ENCODE assay signal across 8 mouse cellular contexts in the genomic region with DNA sequence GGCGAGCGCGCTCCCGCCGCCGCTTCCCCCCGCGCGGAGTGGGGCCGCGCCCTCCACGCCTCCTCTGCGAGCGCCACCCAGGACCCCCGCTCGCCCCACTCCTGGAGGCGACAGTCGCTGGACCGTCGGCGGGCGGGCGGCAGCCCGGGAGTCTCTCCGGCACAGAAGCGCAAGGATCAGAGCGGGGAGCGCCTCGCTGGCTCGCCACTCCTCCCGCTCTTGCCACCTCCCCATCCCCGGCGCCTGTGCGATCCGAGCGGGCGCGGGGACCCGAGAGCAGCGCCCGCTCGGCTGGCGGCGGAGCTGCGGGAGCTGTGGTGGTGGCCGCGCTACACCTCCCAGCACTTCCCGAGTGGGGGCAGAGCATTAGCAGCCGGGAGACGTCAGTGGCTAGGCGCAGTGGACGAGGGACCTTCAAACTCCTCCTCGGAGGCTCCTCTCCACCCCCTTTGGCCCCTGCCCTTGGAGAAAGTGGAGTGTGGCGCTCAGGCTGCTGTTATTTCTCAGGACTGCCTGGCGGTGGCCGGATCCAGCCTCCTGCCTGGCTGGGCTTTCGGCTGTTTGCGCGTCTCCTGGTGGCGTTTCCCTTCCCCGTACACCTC. TPM values are rescaled to one million over a fixed set of nuclear protein-coding genes. Genes with fewer than 3 reads are reported as not detected.
DNase-seq lines count a peak whose midpoint lies in the region; ATAC-seq and TF ChIP-seq lines count a peak whose summit lies in the region.

A gene (plus strand): TSS at position 113 of the 602 bp plus-strand sequence.

- peak within 1 kb of the TSS; percentile 89 for H3K4me2 ChIP-seq in heart, embryonic 15.5 days
- peak within 1 kb of the TSS; percentile 67 for H3K4me2 ChIP-seq in liver, embryonic 13.5 days

- in situ Hi-C loops in ES-E14 (cut with MboI; ENCODE audit: low sequenced_read_pairs in 2 of 2, unreplicated experiment in 2 of 2): no loop called here

- H3K4me3 ChIP-seq in ES-E14 (ENCODE audit: insufficient read depth in 1 of 2, low read depth in 1 of 2, low read length in 2 of 2, poor library complexity in 1 of 2, severe bottlenecking in 1 of 2): peak within 1 kb of the TSS; percentile 69 to 76
- H3K4me3 ChIP-seq in brown adipose tissue, adult 24 weeks (ENCODE audit: insufficient read depth, low read depth, low read length): peak within 1 kb of the TSS; percentile 31
- H3K4me3 ChIP-seq in forebrain, embryonic 10.5 days: peak within 1 kb of the TSS; percentile 81
- H3K4me3 ChIP-seq in heart, embryonic 15.5 days: peak within 1 kb of the TSS; percentile 69
- peak within 1 kb of the TSS; percentile 56 for H3K4me3 ChIP-seq in liver, embryonic 13.5 days (replicated peaks)

- peak; percentile 37 for DNase-seq in ES-E14 (ENCODE audit: low read depth, low spot score)
- peak; percentile 73 for DNase-seq in forebrain, embryonic 10.5 days (ENCODE audit: extremely low spot score, low spot score)
- peak; percentile 87 for DNase-seq in kidney, postnatal 10 days
- DNase-seq in liver, embryonic 13.5 days: peak; percentile 3
- DNase-seq in neural tube, embryonic 10.5 days (ENCODE audit: extremely low spot score, low spot score): peak; percentile 83
- DNase-seq in urinary bladder, postnatal 10 days (ENCODE audit: low spot score): peak; percentile 18

- H3K9ac ChIP-seq in ES-E14 (ENCODE audit: insufficient read depth, low read depth, low read length, poor library complexity, severe bottlenecking): peak within 1 kb of the TSS; percentile 55
- H3K9ac ChIP-seq in heart, embryonic 15.5 days: peak within 1 kb of the TSS; percentile 57
- no peak within 1 kb of the TSS for H3K9ac ChIP-seq in liver, embryonic 13.5 days

- no peaks in the 10 kb centered on the region for H3K9me3 ChIP-seq in ES-E14 (ENCODE audit: control insufficient read depth, insufficient read depth, low read depth, low read length)
- no peaks in the 10 kb centered on the region for H3K9me3 ChIP-seq in forebrain, embryonic 10.5 days
- no peaks in the 10 kb centered on the region for H3K9me3 ChIP-seq in heart, embryonic 15.5 days (replicated peaks)
- no peaks in the 10 kb centered on the region for H3K9me3 ChIP-seq in liver, embryonic 13.5 days (replicated peaks)

- H3K27me3 ChIP-seq in forebrain, embryonic 10.5 days (ENCODE audit: poor library complexity, severe bottlenecking): peaks cover 80% of the 10 kb centered on the region
- H3K27me3 ChIP-seq in heart, embryonic 15.5 days: peaks cover 41% of the 10 kb centered on the region
- H3K27me3 ChIP-seq in liver, embryonic 13.5 days: peaks cover 49% of the 10 kb centered on the region

- H3K4me1 ChIP-seq in ES-E14 (ENCODE audit: control insufficient read depth in 2 of 2, insufficient read depth in 2 of 2, low read length in 2 of 2, poor library complexity in 1 of 2): no peaks in the 10 kb centered on the region
- H3K4me1 ChIP-seq in brown adipose tissue, adult 24 weeks (ENCODE audit: control insufficient read depth, insufficient read depth, insufficient read length, low read length): no peaks in the 10 kb centered on the region
- H3K4me1 ChIP-seq in forebrain, embryonic 10.5 days: peaks cover 42% of the 10 kb centered on the region
- H3K4me1 ChIP-seq in heart, embryonic 15.5 days (replicated peaks): peaks cover 15% of the 10 kb centered on the region
- no peaks in the 10 kb centered on the region for H3K4me1 ChIP-seq in liver, embryonic 13.5 days (replicated peaks)

- no peaks in the 10 kb centered on the region for H3K36me3 ChIP-seq in ES-E14 (ENCODE audit: control insufficient read depth, insufficient read depth, low read length, poor library complexity, severe bottlenecking)
- H3K36me3 ChIP-seq in forebrain, embryonic 10.5 days (replicated peaks): no peaks in the 10 kb centered on the region
- no peaks in the 10 kb centered on the region for H3K36me3 ChIP-seq in heart, embryonic 15.5 days
- no peaks in the 10 kb centered on the region for H3K36me3 ChIP-seq in liver, embryonic 13.5 days

- ATAC-seq in heart, embryonic 15.5 days (replicated peaks; ENCODE audit: insufficient number of reproducible peaks, insufficient read depth, low FRiP score, low read depth): peak; percentile 84
- ATAC-seq in liver, embryonic 13.5 days (ENCODE audit: low read depth): 0 out of 2 replicates have a peak, but pooled peaks have one; percentile 51

- no peak within 1 kb of the TSS for H3K27ac ChIP-seq in ES-E14 (ENCODE audit: insufficient read depth, low read depth, low read length, poor library complexity, severe bottlenecking)
- no peak within 1 kb of the TSS for H3K27ac ChIP-seq in brown adipose tissue, adult 24 weeks (replicated peaks; ENCODE audit: low read depth, low read length)
- peak within 1 kb of the TSS; percentile 86 for H3K27ac ChIP-seq in forebrain, embryonic 10.5 days
- peak within 1 kb of the TSS; percentile 76 for H3K27ac ChIP-seq in heart, embryonic 15.5 days
- H3K27ac ChIP-seq in liver, embryonic 13.5 days: no peak within 1 kb of the TSS

- WGBS in forebrain, embryonic 10.5 days: under 1% methylated on average over 61 of the region's 61 CpGs
- under 1% methylated on average over 50 of the region's 61 CpGs for WGBS in heart, embryonic 15.5 days
- under 1% methylated on average over 47 of the region's 61 CpGs for WGBS in liver, embryonic 13.5 days (ENCODE audit: insufficient replicate concordance)

TF ChIP-seq in ES-E14, 5 proteins besides CTCF, POLR2A, EP300 and RAD21:
- TF ChIP-seq MAFK (IDR thresholded peaks at IDR 0.05; ENCODE audit: insufficient read depth, low read depth, low read length) (no peak), ZNF384 (IDR thresholded peaks at IDR 0.05; ENCODE audit: low read depth, low read length) (no peak), CHD2 (IDR thresholded peaks at IDR 0.05; ENCODE audit: low read depth, low read length) (no peak), ZC3H11A (IDR thresholded peaks at IDR 0.05; ENCODE audit: borderline replicate concordance, low read depth, low read length) (no peak), HCFC1 (IDR thresholded peaks at IDR 0.05; ENCODE audit: borderline replicate concordance, insufficient read depth, low read length) (0 out of 2 replicates have a peak, but pooled peaks have one; percentile 30)
TF ChIP-seq in ES-E14: peak in this region for 1.

RNA-seq across cellular contexts. Expression of the gene that starts here (rescaled TPM):
- total RNA-seq in ES-E14 (2012; rRNA removed): 0.37 and 0.67 TPM in 2 replicates
- not detected in 2 replicates for polyA plus RNA-seq in brown adipose tissue, adult 24 weeks (2012; ENCODE audit: insufficient read depth, insufficient read length, missing spikeins)
- polyA plus RNA-seq in forebrain, embryonic 10.5 days (2016; fragmentation: Nextera tagmentation; extraction: Ambion mirVana): 2.9 and 3.3 TPM in 2 replicates
- 1.6 and 3.8 TPM in 2 replicates for polyA plus RNA-seq in heart, embryonic 15.5 days (2015; fragmentation: Nextera tagmentation; extraction: Ambion mirVana)
- 0.32 and 0.35 TPM in 2 replicates for polyA plus RNA-seq in liver, embryonic 13.5 days (2015; fragmentation: Nextera tagmentation; extraction: Ambion mirVana)

Comparison
In these comparisons a context has a peak if more than half of its experiments do, and no peak if none do; other contexts are left out.
1. Peak in DNase-seq, H3K4me3 ChIP-seq and H3K9ac ChIP-seq in ES-E14; RNA of the gene not detected or under 1 TPM.
2. Peak in DNase-seq, ATAC-seq, H3K4me3 ChIP-seq and H3K4me2 ChIP-seq in liver, embryonic 13.5 days; RNA of the gene not detected or under 1 TPM.
3. DNase-seq: peak in every context shown above with its lines; median percentile 87 in kidney, postnatal 10 days; 83 in neural tube, embryonic 10.5 days; 73 in forebrain, embryonic 10.5 days; 37 in ES-E14; 18 in urinary bladder, postnatal 10 days; 3 in liver, embryonic 13.5 days.
4. H3K27ac ChIP-seq: peak in forebrain, embryonic 10.5 days (single experiment) and heart, embryonic 15.5 days (single experiment); none in ES-E14 (single experiment), brown adipose tissue, adult 24 weeks (single experiment) and liver, embryonic 13.5 days (single experiment).
5. H3K4me3 ChIP-seq: peak in every context shown above with its lines; median percentile 81 in forebrain, embryonic 10.5 days; 72 in ES-E14; 69 in heart, embryonic 15.5 days; 56 in liver, embryonic 13.5 days; 31 in brown adipose tissue, adult 24 weeks.